Mouse (Mus musculus) urinary bladder, postnatal 25 days (tissue): ENCODE results near the gene Ccdc9.
"Not testable (repeated sequence)": the region's sequence is repeated elsewhere in the genome, so short reads cannot be mapped to it uniquely, and the experiment has no call there.

Experiments used
- DNase-seq: peaks from one replicate; pipeline ENCODE4 v3.0.0; 2022; ENCODE audit warnings: low spot score

Ccdc9 gene

DNA sequence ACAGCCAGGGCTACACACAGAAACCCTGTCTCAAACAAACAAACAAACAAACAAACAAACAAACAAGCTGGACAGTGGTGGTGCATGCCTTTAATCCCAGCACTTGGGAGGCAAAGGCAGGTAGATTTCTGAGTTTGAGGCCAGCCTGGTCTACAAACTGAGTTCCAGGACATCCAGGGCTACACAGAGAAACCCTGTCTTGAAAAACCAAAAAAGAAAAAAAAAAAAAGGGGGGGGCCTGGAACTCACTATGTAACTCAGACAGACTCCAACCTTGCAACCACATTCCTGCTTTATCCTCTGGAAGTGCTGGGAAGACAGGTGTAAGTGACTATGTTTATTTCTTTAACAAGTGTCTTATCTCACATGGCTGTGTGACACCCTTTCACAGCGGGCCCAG lies 21.5 kb upstream of the Ccdc9 start, which contains the start of gene Bbc3:
TSS of gene Bbc3 (plus strand) at position 301 of the 400 bp plus-strand sequence.
- not testable (repeated sequence) for DNase-seq

DNA sequence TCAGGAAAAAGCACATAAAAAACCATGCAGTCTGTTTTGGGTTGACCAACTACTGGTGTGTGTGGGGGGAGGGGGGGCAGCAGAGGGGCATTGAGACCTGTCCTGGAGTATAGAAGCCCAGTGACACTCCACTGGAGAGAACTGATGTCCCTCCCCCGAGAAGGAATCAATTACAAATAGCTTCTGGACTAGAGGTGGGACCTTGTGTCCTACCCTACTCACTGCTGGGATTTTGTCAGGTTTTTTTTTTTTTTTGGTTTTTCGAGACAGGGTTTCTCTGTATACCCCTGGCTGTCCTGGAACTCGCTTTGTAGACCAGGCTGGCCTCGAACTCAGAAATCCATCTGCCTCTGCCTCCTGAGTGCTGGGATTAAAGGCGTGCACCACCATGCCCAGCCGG lies 20.5 kb upstream of the Ccdc9 start:
- not testable (repeated sequence) for DNase-seq

DNA sequence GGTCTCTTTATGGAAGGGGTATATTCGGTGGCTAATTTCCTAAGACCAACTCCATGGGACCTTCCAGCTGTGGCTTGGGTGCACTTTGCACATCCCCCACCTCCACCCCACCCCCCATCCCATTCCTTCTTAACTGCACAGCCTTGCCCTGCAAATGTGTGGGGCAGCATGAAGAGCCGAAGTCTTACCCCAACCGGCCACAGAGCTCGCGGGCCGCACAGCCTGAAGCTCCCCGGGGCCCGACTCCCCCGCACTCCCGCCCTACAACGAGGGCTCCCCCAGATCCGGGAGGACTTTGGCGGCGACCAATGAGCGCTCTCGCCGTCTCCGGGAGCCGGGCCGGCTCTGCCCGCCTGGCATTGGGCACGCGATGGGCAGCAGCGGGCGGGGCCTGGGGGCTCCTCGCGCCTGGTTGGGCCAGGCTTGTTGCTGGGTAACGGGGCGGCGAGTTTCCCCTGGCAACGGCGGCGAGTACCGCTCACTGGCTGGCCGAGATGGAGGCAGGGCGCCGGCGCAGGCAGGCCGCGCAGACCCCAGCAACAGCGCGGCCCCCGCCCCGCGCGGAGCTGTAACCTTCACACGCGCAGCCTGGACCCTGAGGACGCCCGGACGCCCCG lies 12.9 kb upstream of the Ccdc9 start:
- peak; percentile 78 for DNase-seq

DNA sequence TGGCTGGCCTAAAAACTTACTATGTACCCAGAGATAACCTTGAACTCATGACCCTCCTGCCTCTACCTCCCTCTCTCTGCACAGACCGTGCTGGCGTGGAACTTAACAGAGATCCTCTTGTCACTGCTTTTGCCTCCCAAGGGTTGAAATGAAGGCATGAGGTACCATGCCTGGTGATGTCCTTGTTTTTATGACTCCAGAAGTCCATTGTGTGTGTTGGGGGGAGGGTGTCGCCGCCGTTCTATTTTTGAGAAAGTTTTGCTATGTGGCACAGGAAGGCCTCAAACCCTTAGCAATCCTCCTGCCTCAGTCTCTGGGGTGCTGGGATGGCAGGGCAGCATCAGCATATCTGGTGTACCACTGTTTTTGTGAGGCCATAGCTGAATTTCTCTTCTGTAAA lies 12.3 kb upstream of the Ccdc9 start:
- no peak for DNase-seq

- no peak for DNase-seq
Measured at GRCm38 (mm10) chr7:16297616-16298015, 11.0 kb upstream of the Ccdc9 start.

DNA sequence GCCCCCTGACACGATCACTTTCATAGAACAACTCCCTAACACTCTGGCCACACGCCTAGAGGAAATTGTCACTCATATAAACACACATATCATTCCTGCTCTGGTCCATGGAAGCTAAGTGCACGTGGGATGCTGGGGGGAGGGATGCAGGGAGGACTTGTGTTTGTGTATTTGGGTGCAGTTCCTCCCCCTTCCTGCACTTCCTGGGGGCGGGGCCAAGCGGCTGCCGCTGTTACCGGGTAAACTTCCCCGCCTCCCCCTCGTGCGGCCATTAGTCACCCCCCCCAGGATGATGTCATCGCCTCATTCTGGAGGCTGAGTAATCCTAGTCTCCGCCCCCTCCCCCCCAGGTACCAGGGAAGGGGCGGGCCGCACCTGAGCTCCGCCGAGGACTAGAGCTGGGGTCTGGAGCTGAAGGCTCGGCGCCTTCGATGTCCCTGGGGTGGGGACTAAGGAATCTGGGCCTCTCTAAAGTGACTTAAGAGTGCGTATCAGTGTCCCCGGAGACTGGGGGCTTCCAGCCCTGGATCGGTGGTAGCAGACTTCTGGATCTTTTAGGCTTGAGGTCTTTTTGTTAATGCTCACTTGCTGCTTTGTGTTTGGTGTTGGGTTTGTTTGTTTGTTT lies 10.3 kb upstream of the Ccdc9 start:
- peak; percentile 89 for DNase-seq

DNA sequence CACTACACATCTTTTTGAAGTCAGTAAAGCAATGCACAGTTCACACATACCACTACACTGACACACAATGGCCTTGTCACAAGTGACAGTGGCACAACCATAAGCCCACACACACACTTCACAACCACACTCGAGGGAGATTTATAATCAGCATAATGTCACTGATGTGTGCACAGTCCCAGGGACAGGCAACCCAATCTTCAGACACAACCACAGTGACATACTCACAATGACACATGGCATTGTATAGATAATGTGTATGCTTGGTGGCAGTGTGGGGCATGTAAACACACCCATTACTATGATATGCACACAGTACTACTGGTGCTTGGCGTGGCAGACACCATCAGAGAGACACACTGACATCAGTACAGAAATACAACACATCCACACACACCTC lies 9.6 kb upstream of the Ccdc9 start:
- no peak for DNase-seq

DNA sequence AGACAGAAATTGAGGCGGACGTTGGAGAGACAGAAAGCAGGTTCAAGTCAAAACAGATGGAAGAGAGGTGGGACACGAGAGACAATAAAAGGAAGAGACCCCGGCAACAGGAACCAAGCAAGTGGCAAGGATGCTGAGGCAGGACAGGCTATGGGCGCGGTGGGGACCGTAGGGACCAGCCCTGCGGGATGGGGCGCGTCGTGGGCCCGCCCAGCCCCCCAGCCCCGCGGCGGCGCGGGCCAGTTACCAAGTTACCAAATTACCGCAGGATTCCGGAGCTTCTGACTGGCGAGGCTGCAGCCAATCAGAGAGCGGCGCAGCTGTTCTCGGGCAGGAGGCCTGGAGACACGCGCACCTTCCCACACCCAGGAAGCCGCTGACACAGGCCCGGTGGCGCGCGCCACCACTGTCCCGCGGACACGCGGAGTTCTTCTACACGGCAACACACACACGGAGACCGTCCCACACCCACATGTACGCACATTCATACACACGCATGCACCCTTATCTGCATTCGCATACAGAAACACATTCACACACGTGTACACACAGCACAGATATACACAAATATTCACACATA lies 8.8 kb upstream of the Ccdc9 start:
- peak; percentile 64 for DNase-seq

GRCm38 (mm10) chr7:16294837-16295236 lies 8.2 kb upstream of the Ccdc9 start:
- peak; percentile 92 for DNase-seq

- no peak for DNase-seq
Measured at GRCm38 (mm10) chr7:16294346-16294745, 7.8 kb upstream of the Ccdc9 start.

DNA sequence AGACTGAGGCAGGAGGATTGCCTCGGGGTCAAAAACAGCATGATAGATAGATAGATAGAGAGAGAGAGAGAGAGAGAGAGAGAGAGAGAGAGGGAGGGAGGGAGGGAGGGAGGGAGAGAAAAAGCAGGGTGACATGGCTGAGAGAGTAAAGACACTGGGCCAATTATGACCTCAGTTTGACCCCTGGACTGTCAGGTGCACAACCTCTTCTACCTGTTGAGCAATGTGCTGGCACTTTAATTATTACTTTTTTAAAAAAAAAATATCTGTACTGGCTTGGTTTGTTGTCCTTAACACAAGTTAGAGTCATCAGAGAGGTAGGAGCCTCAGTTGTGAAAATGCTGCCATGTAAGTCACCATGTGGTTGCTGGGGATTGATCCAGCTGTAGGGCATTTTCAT lies 1.2 kb upstream of the Ccdc9 start:
- DNase-seq = no peak

DNA sequence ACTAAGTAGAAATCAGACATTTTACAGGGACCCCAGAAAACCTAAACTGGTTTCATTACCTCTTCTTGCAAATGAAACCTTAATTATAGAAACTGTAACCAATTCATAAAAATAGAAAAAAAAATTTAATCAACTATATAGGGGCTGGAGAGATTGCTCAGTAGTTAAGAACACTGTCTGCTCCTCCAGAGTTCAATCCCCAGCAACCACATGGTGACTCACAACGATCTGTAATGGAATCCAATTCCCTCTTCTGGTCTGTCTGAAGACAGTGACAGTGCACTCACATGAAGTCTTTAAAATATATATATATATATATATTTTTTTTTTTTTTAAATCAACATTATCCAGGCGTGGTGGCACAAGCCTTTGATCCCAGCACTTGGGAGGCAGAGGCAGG lies 421 bp upstream of the Ccdc9 start:
- no peak for DNase-seq

DNA sequence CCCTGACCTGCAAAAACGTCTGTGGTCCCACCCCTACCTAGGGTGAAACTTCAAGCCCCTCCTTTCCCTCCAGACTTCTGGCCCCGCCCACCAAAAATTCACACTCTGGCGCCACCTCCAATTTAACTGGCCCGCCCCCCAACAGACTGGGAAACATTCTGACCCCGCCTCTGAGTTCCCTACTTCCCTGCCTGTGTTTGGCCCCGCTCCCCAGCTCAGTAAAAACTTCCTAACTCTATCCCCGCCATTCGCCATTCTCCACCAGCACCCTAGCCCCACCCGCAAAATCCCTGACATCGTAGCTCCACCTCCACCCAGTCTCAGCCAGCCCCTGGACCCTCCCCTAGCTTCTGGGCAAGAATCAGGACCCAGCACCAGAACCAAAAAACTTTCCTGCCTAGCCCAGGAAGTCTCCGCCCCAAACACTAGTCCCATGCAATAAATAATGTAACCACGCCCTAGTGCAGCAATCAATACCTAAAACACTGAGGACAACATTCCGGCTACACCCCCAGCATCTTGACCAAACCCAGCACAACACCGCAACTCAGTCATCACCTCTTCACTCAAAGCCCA lies 1.1 kb downstream of the Ccdc9 start:
- DNase-seq = peak; percentile 72

- DNase-seq = no peak
Measured at GRCm38 (mm10) chr7:16284904-16285303, 1.7 kb downstream of the Ccdc9 start.

- no peak for DNase-seq
Measured at GRCm38 (mm10) chr7:16284001-16284400, 2.6 kb downstream of the Ccdc9 start.

DNA sequence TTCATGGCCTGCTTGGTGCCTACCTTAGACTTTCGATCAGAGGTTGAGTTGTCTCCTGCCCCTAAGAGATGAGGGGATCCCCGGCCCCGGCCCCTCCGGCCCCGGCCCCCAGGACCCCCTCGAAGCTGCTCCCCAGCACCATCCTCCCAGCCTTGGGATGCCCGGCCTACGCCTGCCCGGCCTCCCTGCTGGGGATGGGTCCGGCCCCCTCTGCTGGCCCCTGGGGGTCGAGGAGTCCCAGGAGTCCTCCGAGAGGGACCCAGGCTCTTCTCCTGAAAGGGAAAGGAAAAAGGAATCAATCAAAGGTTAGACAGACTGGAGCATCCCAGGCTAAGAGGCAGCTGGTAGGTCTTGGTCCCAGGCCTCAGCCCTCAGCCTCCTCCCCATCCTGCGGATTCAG lies 4.3 kb downstream of the Ccdc9 start:
- no peak for DNase-seq

DNA sequence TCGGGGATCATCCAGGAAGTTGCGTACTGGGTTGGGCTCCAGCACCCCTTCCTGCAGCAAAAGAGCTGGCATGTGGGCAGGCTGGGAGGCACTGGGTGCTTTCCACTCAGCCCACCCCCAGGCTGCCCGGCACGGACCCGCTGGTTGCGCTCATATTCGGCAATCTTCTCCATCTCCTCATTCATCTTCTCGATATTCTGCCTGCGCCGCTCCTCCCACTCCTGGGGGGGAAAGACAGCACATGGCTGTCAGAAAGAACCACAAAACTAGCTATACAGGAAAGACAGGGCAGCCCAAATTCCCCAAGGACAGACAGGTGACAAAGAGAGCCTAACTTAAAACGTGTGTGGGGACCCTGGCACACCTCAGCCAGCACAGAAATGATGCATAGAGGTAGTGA lies 5.9 kb downstream of the Ccdc9 start:
- no peak for DNase-seq

GRCm38 (mm10) chr7:16274922-16275890 lies 11.4 kb downstream of the Ccdc9 start:
- DNase-seq = no peak

DNA sequence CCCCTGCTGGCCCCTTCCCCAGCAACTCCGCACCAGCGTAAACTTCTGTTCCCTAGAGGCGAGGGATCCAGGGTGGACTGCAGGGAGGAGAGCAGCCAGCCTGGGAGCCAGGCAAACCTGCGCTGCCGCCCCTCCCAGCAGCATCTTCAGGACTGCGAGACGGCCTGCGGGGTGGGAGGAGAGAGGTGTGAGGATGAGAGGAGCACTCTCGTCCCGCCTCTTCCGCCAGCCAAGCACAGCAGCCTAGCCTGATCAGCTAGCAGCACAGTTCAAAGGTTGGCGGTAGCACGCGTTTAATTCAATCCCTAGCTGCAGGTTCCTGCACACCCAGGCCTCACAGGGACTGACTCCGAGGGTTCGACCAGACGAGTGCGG lies 12.8 kb downstream of the Ccdc9 start:
- no peak for DNase-seq

DNA sequence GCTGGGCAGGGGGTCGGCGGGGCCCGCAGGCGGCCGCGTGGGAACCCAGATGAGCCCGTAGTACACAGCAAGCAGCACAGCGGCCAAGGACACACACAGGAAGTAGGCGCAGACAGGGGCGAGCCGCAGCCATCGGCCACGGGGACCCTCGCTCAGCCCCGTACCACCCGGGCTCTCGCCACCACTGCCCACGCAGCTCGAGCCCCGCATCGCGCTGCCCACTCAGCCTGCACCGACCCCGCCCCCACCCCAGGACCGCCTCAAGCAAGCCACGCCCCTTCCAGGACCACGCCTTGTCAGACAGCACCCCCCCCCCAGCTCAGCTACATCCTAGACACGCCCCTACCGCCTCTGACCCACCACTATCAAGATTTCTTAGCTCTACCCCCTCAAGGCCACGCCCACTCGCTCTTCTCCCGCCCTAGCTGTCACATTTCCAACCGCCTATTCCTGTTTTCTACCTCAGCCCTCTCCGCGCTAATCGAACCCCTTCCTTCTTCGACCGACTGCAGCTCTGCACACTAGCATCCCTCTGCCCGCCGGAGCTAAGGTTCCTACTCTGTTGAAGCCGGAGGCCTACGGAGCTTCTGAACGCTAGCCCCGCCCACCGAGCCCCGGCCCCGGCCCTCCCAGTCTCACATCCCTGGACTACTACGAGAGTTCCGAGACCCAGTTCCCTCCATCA lies 13.4 kb downstream of the Ccdc9 start, which contains the start of gene Inafm1:
TSS of gene Inafm1 (minus strand) at position 537 of the 685 bp plus-strand sequence.
- DNase-seq = peak; percentile 78

- DNase-seq = peak; percentile 55
Measured at GRCm38 (mm10) chr7:16272681-16273080, 13.9 kb downstream of the Ccdc9 start.
